Mouse (Mus musculus): Measurements from ENCODE around the gene Stim1.
"Not testable (repeated sequence)": the region's sequence is repeated elsewhere in the genome, so short reads cannot be mapped to it uniquely, and the experiment has no call there.

Gene Stim1

GRCm38 (mm10) chr7:102467566-102467965, 200.0 kb downstream of the Stim1 start:
- no peak for DNase-seq

GRCm38 (mm10) chr7:102472675-102473074, 205.1 kb downstream of the Stim1 start:
- DNase-seq, result no peak

DNA sequence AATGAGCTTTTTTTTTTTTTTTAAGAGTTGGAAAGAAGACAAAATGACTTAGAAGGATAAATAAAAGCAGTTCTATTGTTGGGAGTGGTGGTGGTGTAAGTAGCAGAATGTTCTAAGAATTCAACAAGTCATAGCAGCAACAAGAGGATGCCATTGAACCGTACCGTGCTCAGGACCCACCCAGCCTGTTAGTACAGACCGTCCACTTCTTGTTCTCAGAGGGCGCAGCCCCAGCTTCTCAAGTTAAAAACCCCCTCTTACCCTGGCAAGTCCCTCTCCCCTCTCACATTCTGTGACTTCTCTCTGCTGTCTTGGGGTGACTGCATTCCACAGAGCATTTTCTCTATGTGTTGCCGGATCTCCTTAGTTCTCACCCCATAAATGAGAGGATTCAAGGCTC, 209.0 kb downstream of the Stim1 start:
- DNase-seq, result no peak

- no peak for DNase-seq
Measured at GRCm38 (mm10) chr7:102477377-102477776, 209.8 kb downstream of the Stim1 start.

- no peak for DNase-seq
Measured at GRCm38 (mm10) chr7:102478425-102478824, 210.8 kb downstream of the Stim1 start.

DNA sequence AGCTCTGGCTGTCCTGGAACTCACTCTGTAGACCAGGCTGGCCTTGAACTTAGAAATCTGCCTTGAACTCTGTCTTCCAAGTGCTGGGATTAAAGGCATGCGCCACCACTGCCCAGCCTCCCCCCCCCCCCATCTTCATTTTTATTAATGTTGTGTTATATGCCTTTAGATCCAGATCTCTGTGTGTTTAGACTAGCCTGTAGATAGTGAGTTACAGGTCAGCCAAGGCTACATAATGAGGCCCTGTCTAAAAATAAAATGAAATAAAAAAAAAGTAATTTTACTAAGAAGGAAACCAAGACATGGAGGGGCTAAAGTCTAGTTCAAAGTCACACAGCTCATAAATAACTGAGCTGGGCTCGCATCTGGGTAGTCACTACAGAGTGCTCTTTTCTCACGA, 211.3 kb downstream of the Stim1 start:
- no peak for DNase-seq

DNA sequence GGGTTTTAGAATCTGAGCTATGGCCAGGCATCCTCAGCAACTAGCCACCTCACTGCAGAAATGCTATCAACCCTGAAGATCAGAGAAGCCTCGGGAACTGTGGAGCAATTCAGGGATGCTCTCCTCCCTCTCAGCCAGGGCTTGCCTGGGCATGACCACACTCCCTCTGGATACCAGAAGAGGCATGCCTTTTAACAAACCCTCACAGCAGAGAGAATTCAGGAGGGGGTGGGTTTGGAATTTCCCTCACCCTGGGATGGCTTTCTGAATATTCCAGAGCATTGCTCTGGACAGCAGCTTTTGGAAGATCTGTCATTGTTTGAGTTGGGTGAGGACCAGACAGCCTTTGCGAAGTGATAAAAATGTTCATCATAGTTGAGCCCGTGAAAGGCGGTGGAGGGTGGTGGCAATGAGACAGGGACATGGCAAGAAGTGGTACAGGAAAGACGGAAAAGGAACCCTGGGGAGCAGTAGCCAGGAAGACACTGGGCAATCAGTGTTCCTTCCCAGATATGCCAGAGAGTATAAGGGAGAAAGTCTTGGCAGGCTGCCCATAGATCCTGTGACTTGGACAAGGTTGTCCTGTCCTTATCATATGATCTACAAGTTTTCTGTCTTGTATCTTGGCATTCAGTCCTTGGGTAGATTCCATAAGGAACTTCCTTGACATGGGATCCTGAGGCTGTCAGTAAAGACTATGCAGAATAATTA, 211.9 kb downstream of the Stim1 start:
- no peak for DNase-seq

- DNase-seq, result no peak
Measured at GRCm38 (mm10) chr7:102480821-102481220, 213.2 kb downstream of the Stim1 start.

DNA sequence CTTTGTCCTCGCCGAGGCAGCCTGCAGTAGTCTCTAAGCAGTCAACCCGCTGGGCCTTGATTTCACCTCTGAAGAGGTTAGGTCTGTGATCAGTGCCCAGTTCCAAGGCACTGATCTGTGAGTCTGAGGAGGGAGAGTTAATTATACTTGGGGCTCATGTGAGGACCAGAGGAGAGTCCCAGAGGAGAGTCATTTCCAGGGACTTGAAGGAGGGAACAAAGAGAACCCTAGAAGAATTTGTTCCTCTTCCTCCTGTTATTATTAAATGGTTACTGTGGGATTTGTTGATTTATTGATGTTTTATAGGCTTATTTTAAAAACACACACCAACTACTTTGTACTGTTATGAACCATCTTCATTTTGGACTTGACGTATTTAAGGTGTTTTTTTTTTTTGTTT, 214.0 kb downstream of the Stim1 start, which contains the start of gene Olfr543:
Gene Olfr543, minus strand, starts transcription at position 101 of the 400 bp plus-strand sequence.
- no peak for DNase-seq

GRCm38 (mm10) chr7:102483665-102484064, 216.1 kb downstream of the Stim1 start:
- DNase-seq, result no peak

DNA sequence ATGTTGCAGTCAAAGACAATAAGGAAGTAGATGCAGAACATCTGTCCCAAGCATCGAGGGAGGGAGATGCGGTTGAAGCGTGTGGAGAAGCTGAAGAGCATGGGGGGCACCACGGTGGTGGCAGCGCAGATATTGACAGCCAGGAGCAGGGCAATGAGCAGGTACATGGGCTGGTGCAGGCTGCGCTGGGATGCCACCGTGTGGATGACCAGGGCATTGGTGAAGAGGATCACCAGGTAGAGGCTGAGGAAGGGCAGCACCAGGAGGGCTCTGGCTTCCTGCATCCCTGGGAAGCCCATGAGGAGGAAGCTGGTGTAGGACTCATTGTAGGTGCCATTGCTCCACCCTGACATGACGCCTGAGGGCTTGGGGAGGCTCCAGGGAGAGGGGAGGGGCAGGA, 217.2 kb downstream of the Stim1 start:
- not testable (repeated sequence) for DNase-seq

GRCm38 (mm10) chr7:102486105-102486504, 218.5 kb downstream of the Stim1 start:
- no peak for DNase-seq

Data from right cerebral cortex, postnatal 14 days (tissue).